Comparison of ENCODE assay signal across 8 mouse cellular contexts in the genomic region with DNA sequence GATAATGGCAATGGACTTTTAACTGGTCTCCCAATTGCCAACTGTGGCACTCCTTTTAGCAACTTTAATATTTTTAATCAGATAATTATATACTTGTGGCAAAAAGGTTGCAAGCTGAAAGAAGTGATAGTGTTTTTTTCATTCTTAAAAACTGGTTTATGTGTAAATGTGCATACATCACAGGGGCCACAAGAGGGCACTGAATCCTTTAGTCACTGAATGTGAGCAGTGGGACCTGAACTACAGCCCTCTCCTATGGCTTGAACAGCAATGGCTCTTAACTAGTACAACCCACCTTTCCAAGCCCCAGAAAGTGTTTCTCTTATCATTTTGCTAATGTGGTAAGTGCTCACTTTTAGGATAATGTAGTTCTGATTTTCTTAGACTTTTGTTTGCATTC.
A peak's percentile ranks its signal among the peaks of the same experiment; 100 is the strongest.
DNase-seq lines count a peak whose midpoint lies in the region; TF ChIP-seq lines count a peak whose summit lies in the region.

No protein-coding gene starts in this region.

- no peaks in the 10 kb centered on the region for H3K36me3 ChIP-seq in C2C12 (ENCODE audit: control insufficient read depth, insufficient read depth)

- no peak overlapping the region for H3ac ChIP-seq in C2C12 (ENCODE audit: control insufficient read depth, insufficient read length, low read depth)

- no peak overlapping the region for H3K4me3 ChIP-seq in C2C12 (ENCODE audit: insufficient read depth, poor library complexity, severe bottlenecking)

- H3K27me3 ChIP-seq in C2C12 (ENCODE audit: control insufficient read depth, insufficient read depth, insufficient read length): no peaks in the 10 kb centered on the region

- intact Hi-C loops in heart, postnatal 25 days (cut with DNase I): loop anchor here (1.0 to 2.0 kb wide), 2 partner anchors 62 to 105 kb away; no protein-coding TSS in a partner anchor

- DNase-seq in heart, adult 18-20 months: peak; percentile 34 to 78
- DNase-seq in heart, postnatal 25 days (ENCODE audit: low spot score): no peak
- peak; percentile 81 for DNase-seq in brain, adult 2 months (ENCODE audit: low read depth, low spot score)
- DNase-seq in fibroblast of lung, adult 2 months (ENCODE audit: low read depth): peak; percentile 38
- DNase-seq in layer of hippocampus, adult 11-12 months (ENCODE audit: low spot score): peak; percentile 71
- DNase-seq in lung, postnatal 36 days: peak; percentile 86
- DNase-seq in thymus, postnatal 0 days (ENCODE audit: low spot score): peak; percentile 53

- H3K79me3 ChIP-seq in C2C12 (ENCODE audit: low read depth): no peaks in the 10 kb centered on the region

- no peaks in the 10 kb centered on the region for H3K79me2 ChIP-seq in C2C12 (ENCODE audit: control insufficient read depth, insufficient read depth)

- TF ChIP-seq CTCF in C2C12 (IDR thresholded peaks at IDR 0.05; ENCODE audit: control insufficient read depth, insufficient read depth, insufficient read length): peak; percentile 39

TF ChIP-seq in C2C12, 6 proteins besides CTCF, POLR2A, EP300 and RAD21:
- no peak for TF ChIP-seq CEBPB (IDR thresholded peaks at IDR 0.05; ENCODE audit: low read depth)
- no peak for TF ChIP-seq MAX (IDR thresholded peaks at IDR 0.05)
- no peak for TF ChIP-seq USF1 (IDR thresholded peaks at IDR 0.05; ENCODE audit: low read depth)
- no peak for TF ChIP-seq FOSL1 (IDR thresholded peaks at IDR 0.05; ENCODE audit: insufficient read depth, low read length, poor library complexity, severe bottlenecking)
- no peak for TF ChIP-seq MYOD1 (IDR thresholded peaks at IDR 0.05; ENCODE audit: control insufficient read depth, insufficient read length, low read depth)
